Mouse (Mus musculus) stomach, postnatal 0 days (tissue): ENCODE measurements around the gene Slc7a7.

Source experiments
- CTCF ChIP-seq: IDR thresholded peaks from 2 replicates; pipeline ENCODE4 v1.5.1; 2016; ENCODE audit warnings: antibody characterized with exemption, low read depth, mild to moderate bottlenecking, moderate library complexity
- EP300 ChIP-seq: optimal IDR thresholded peaks from 2 replicates; pipeline ENCODE3; 2016; ENCODE audit warnings: antibody characterized with exemption

DNA sequence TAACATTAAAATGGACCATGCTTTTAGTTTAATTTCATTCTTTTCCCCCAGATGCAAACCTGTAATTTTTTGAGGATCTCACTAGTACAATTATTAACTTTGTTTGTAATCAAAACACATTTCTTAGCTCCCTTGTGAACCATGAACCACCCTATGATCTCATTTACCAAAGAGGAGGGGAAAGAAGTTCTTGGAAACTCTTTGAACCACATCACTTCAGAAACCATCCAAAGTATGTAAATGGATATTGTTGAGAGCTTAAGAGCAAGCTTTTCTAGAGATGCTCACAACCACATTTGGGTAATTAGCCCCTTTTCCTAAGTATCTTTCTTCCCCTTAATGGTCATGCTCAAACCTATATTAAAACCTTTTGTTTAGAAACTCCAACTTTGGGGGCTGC is 23.3 kb downstream of the Slc7a7 start:
- TF ChIP-seq CTCF = no peak
- TF ChIP-seq EP300 = no peak
